Mouse (Mus musculus): ENCODE measurements around the gene Fli1.
A peak's percentile ranks its signal among the peaks of the same experiment; 100 is the strongest.

The Fli1 gene

GRCm38 (mm10) chr9:32550541-32550940 lies 7.9 kb upstream of the Fli1 start:
- DNase-seq (ENCODE audit: low read depth, low spot score): no peak

GRCm38 (mm10) chr9:32549462-32550384 lies 7.1 kb upstream of the Fli1 start:
- DNase-seq (ENCODE audit: low read depth, low spot score): no peak

DNA sequence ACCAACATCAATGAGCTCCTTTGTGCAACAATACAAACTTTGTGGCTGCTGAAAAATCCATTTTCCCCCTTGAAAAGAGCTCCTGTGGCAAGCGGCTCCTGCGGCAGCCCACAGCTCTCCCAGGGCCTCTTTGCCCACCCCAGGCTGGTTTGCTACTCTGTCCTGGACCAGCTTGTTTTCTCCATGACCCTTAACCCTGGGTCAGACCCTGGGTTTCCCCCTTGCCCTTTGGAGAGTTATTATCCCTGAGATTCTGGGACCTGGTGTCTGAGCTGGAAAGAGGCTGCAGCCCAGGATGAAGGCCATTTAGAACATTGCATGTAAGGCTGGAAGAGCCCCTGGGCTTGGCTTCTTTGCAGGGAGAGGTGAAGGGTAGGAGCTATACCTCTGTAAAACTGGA lies 4.1 kb upstream of the Fli1 start:
- no peak for DNase-seq (ENCODE audit: low read depth, low spot score)

- DNase-seq (ENCODE audit: low read depth, low spot score): no peak
Measured at GRCm38 (mm10) chr9:32544731-32545661, 2.3 kb upstream of the Fli1 start.

DNA sequence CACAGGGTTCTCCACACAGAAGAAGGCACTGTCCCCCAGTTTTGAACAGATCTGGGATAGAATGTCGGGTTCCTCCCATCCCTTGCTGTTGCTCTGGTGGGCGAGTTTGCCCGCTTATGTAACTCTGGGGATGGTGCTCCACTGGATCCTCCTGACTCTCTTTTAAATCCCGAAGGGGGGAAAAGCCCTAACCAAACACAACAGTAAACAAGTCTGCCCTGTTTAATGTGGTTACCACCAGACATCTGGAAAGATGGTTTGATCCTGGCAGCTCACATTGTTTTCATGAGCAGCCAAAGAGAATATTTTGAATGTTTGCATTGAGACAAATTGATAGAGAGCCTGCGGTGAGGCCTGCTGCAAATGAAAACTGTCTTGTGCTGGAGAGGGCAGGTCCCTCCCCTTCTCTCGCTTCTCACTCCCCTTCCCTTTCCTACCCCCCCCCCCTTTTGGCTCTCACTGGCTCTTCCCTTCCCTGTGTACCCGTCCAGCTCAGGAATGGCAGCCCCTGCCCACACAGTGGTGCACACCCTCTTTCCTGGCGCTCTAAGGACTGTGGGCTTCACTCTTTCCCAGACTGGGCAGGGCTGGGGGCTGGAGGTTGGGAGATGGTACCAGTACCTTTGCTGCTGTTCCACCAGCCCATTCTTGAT lies 1.4 kb upstream of the Fli1 start:
- DNase-seq (ENCODE audit: low read depth, low spot score): no peak

DNA sequence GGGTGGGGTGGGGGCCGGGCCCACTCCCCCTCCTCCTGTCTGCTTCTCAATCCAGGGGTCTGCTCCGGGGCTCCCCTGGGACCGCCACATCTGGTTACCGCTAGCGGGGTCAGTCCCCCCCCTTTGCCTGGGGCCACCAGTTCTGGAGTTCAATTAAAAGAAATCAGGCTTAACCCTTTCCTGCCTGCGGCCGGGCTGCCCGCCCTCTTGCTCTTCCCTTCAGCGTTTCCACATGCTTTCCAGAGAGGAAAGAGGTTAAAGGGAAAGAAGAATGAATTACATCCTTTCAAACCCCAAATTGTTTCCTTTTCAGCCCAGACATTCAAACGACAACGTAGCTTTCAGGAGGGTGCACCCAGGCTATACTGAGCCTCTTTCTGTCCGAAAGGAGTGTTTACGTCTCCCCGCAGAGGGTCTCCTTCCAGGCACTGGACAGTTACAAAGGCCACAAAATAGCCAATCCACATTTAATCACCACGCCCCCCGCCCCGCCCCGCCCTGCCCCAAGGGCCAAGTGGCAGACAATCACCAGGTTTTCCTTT lies 450 bp upstream of the Fli1 start:
- no peak for DNase-seq (ENCODE audit: low read depth, low spot score)

- peak; percentile 75 for DNase-seq (ENCODE audit: low read depth, low spot score)
Measured at GRCm38 (mm10) chr9:32541223-32541901, 1.3 kb downstream of the Fli1 start.

- peak; percentile 50 for DNase-seq (ENCODE audit: low read depth, low spot score)
Measured at GRCm38 (mm10) chr9:32540406-32541222, 2.0 kb downstream of the Fli1 start.

DNA sequence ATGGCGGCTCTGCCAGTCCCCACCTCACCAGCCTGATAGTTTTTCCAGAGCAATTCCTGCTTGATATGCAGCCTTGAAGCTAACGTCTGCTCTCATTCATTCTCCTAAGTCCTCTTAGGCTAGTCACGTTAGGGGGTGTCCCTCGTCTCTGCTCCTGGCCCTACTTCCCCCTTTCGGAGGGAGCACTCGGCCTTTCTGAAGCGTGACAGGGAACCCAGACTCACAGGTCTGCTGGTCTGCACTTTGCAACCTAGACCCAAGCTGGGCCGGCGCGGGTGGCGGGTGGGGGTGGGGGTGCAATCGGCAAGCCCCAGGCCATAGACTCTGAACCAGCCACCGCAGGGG lies 2.6 kb downstream of the Fli1 start:
- DNase-seq (ENCODE audit: low read depth, low spot score): peak; percentile 66

- DNase-seq (ENCODE audit: low read depth, low spot score): peak; percentile 71
Measured at GRCm38 (mm10) chr9:32539321-32539761, 3.3 kb downstream of the Fli1 start.

GRCm38 (mm10) chr9:32538124-32538523 lies 4.5 kb downstream of the Fli1 start:
- peak; percentile 82 for DNase-seq (ENCODE audit: low read depth, low spot score)

GRCm38 (mm10) chr9:32537706-32538105 lies 5.0 kb downstream of the Fli1 start:
- peak; percentile 63 for DNase-seq (ENCODE audit: low read depth, low spot score)

- no peak for DNase-seq (ENCODE audit: low read depth, low spot score)
Measured at GRCm38 (mm10) chr9:32535201-32535955, 7.3 kb downstream of the Fli1 start.

GRCm38 (mm10) chr9:32534025-32534615 lies 8.5 kb downstream of the Fli1 start:
- DNase-seq (ENCODE audit: low read depth, low spot score): no peak

- no peak for DNase-seq (ENCODE audit: low read depth, low spot score)
Measured at GRCm38 (mm10) chr9:32531588-32531987, 11.1 kb downstream of the Fli1 start.

GRCm38 (mm10) chr9:32530975-32531374 lies 11.7 kb downstream of the Fli1 start:
- peak; percentile 23 for DNase-seq (ENCODE audit: low read depth, low spot score)

DNA sequence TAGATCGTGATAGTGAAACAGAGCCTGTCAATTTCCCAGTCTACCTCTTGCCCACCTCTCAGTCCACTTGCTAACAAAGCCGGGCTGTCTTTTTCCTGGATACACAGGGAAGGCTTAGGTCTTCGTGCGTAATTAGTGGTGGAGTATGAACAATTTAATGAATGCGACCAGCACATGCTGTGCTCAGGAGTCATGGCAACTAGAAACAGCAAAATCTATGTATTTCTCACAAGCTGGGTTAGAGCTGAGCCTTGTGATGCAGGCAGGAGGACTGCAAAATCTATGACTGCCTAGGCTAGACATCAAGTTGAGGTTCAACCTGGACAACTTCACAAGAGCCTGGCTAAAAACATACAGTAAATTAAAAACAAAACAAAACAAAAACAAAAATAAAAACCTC lies 12.5 kb downstream of the Fli1 start:
- no peak for DNase-seq (ENCODE audit: low read depth, low spot score)

DNA sequence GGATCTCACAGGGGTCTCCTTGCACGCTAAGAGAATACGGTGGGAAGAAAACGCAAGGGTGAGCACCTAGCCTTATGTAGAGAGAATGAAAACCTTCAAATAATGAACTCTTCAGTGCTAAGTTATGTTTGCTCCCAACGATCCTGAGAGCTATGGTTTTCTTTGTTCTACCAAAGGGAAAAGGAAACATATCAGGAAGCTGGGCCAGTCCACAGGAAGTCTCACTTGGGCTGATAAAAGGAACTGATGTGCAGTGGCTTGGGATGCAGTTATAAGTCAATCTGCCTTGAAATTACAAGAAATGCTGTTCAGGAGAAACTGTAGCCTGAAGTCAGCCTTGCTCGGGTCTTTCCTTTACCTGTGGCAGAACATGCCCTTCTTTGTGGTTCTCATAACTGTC lies 13.1 kb downstream of the Fli1 start:
- DNase-seq (ENCODE audit: low read depth, low spot score): no peak

- no peak for DNase-seq (ENCODE audit: low read depth, low spot score)
Measured at GRCm38 (mm10) chr9:32527329-32527728, 15.3 kb downstream of the Fli1 start.

Measured in CD4-positive, CD25-positive, alpha-beta regulatory T cell, adult 2 months (primary cell).